Mouse (Mus musculus): ENCODE measurements around the gene Vps53. TPM values are rescaled to one million over a fixed set of nuclear protein-coding genes. Genes with fewer than 3 reads are reported as not detected.

Vps53 gene
- polyA plus RNA-seq, 1 experiment from 2014 or later, result 32.2 TPM

DNA sequence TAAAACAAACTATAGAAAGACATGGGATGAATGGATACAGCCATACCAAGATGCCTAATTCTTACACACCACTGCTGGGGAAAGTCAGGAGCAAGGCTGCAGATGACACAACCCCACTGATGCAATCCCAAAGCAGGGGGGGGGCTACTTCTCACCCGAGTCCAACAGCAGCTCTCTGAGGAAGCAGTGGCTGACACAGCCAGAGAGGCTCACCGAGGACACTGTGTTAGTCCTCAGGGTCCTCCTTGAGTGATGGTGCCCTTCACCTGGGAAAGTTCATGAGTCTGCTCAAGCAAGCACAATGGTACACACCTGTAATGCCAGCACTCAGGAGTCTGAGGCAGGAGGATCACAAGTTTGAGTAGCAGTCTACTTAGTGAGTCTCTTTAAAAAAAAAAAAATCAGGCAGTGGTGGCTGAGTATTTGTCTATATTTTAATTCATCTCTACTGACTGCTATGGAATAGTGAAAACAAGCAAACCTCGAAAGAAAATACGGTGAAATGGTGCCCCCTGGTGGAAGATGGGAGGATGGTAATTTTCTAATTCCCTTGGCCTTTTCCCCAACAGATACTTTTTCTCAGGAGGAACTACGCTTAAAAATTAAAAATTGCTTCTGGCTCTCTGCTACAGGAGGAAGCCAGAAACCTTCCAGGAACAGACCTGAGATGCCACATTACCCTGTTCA is 12.2 kb downstream of the Vps53 start:
- no peaks in the 10 kb centered on the region for H3K4me1 ChIP-seq (replicated peaks)
- H3K27me3 ChIP-seq (replicated peaks), result no peaks in the 10 kb centered on the region
- H3K9ac ChIP-seq, result no peak overlapping the region
- peaks cover 26% of the 10 kb centered on the region for H3K36me3 ChIP-seq
- no peaks in the 10 kb centered on the region for H3K9me3 ChIP-seq (replicated peaks)
- H3K4me2 ChIP-seq, result no peak overlapping the region
- 29% methylated on average over 5 of the region's 5 CpGs for WGBS
- no peak for ATAC-seq (ENCODE audit: insufficient number of reproducible peaks, low FRiP score)
- no peak overlapping the region for H3K27ac ChIP-seq (ENCODE audit: poor library complexity, severe bottlenecking)
- no peak overlapping the region for H3K4me3 ChIP-seq

DNA sequence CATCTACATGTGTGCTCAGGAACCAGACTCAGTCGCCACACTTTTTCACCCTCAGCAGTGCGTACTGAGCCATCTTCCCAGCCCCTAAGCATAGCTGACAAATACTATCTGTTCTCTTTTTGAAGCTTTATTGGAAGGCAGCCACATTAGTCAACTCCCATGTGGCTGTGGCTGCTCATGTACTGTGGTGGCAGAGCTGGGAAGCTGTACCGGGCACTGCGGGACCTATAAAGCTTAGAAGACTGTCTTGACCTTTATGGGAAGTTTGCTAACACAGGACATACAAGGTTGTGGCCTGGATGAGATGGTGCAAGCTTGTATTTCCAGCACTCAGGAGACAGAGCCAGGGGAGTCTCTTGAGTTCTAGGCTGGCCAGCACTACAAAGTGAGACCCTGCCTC is 12.8 kb downstream of the Vps53 start:
- 94% methylated on average over 4 of the region's 4 CpGs for WGBS
- no peak overlapping the region for H3K9ac ChIP-seq
- H3K4me1 ChIP-seq (replicated peaks), result no peaks in the 10 kb centered on the region
- H3K4me2 ChIP-seq, result no peak overlapping the region
- ATAC-seq (ENCODE audit: insufficient number of reproducible peaks, low FRiP score), result no peak
- H3K36me3 ChIP-seq, result peaks cover 26% of the 10 kb centered on the region
- no peak overlapping the region for H3K4me3 ChIP-seq
- no peaks in the 10 kb centered on the region for H3K9me3 ChIP-seq (replicated peaks)
- no peak overlapping the region for H3K27ac ChIP-seq (ENCODE audit: poor library complexity, severe bottlenecking)
- H3K27me3 ChIP-seq (replicated peaks), result no peaks in the 10 kb centered on the region

DNA sequence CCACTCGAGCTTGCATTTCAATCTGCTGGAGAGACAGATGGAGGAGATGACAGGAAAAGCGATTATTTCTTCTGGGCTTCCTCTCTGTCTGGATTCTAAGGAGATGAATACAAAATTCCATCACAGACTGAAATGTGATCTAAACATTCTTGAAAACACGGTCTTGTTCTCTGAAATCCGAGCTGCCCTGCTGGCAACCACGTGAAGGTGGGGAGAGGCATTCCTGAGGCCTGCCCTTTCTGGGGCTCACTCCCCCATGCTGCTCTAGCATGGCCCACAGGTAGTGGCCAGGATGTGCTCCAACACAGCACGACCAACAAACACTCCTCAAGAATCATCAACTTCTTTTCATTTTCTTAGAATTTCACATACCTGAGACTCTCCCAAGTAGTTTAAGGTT is 19.2 kb downstream of the Vps53 start:
- no peak overlapping the region for H3K4me3 ChIP-seq
- 38% methylated on average over 6 of the region's 6 CpGs for WGBS
- H3K9ac ChIP-seq, result no peak overlapping the region
- peaks cover 54% of the 10 kb centered on the region for H3K36me3 ChIP-seq
- H3K4me1 ChIP-seq (replicated peaks), result peaks cover 4% of the 10 kb centered on the region; the same call in 1 of the 2 replicates
- H3K27me3 ChIP-seq (replicated peaks), result no peaks in the 10 kb centered on the region
- no peak for ATAC-seq (ENCODE audit: insufficient number of reproducible peaks, low FRiP score)
- H3K9me3 ChIP-seq (replicated peaks), result no peaks in the 10 kb centered on the region
- no peak overlapping the region for H3K4me2 ChIP-seq
- no peak overlapping the region for H3K27ac ChIP-seq (ENCODE audit: poor library complexity, severe bottlenecking)

DNA sequence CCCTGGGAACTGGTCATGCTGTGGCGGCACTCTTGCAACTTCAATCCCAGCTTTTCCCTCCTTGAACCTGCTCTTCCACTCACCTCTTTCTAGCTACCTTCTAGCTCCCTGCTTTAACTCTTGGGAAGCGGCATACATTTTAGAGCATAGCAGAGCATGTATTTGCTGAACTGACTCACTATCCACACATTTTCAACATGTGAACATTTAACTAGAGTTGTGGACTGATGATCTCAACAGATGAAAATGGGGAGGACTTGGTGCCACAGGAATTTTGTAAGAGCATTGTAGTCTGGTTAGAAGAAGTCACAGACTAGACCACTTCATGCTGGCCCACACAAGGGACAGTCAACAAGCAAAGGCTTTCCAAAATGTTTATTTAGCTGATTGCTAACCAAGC is 21.1 kb downstream of the Vps53 start:
- H3K27ac ChIP-seq (ENCODE audit: poor library complexity, severe bottlenecking), result no peak overlapping the region
- H3K4me1 ChIP-seq (replicated peaks), result peaks cover 4% of the 10 kb centered on the region; the same call in 1 of the 2 replicates
- no peak for ATAC-seq (ENCODE audit: insufficient number of reproducible peaks, low FRiP score)
- 80% methylated on average over 2 of the region's 2 CpGs for WGBS
- H3K4me2 ChIP-seq, result no peak overlapping the region
- no peaks in the 10 kb centered on the region for H3K9me3 ChIP-seq (replicated peaks)
- no peaks in the 10 kb centered on the region for H3K27me3 ChIP-seq (replicated peaks)
- peaks cover 57% of the 10 kb centered on the region for H3K36me3 ChIP-seq
- H3K9ac ChIP-seq, result no peak overlapping the region
- H3K4me3 ChIP-seq, result no peak overlapping the region

DNA sequence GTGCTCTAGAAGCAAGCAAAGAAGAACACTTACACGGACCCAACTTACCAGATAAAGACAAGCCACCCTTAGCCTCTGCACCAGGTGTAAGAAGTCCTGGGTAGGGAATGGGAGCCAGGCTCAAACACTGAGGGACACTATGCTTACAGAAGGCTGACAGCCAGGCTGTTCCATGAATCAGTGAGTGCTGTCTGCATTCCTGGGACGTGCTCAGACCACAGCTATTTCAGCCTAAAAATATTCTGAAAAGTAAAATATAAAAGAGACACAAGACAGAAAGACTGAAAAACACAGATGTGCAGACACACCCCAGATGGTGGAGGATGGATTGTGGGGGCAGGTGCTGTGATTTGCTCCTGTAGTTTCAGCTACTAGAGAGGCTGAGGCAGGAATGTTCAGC is 24.6 kb downstream of the Vps53 start:
- H3K4me1 ChIP-seq (replicated peaks), result peaks cover under 1% of the 10 kb centered on the region; the same call in 1 of the 2 replicates
- no peak overlapping the region for H3K9ac ChIP-seq
- WGBS, result 85% methylated on average over 2 of the region's 2 CpGs
- no peak overlapping the region for H3K27ac ChIP-seq (ENCODE audit: poor library complexity, severe bottlenecking)
- H3K27me3 ChIP-seq (replicated peaks), result no peaks in the 10 kb centered on the region
- no peaks in the 10 kb centered on the region for H3K9me3 ChIP-seq (replicated peaks)
- no peak for ATAC-seq (ENCODE audit: insufficient number of reproducible peaks, low FRiP score)
- peaks cover 36% of the 10 kb centered on the region for H3K36me3 ChIP-seq
- H3K4me3 ChIP-seq, result no peak overlapping the region
- no peak overlapping the region for H3K4me2 ChIP-seq

DNA sequence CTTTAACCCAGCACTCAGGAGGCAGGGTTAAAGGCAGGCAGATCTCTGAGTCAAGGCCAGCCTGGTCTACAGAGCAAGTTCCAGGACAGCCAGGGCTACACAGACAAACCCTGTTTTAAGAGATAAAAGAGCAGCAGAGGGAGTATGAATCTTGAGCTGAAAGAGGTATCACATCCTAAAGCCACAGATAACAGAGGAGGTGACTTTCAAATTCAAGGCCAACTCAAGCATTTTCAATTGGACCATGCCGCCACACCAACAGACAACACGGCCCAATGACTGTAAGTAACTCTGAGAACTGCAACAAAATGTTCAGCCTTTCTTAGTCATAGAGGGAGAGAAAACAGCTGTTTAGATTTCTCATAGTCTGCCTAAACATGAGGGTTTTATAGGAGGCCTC is 25.2 kb downstream of the Vps53 start:
- no peak overlapping the region for H3K4me3 ChIP-seq
- no peak overlapping the region for H3K27ac ChIP-seq (ENCODE audit: poor library complexity, severe bottlenecking)
- peaks cover 32% of the 10 kb centered on the region for H3K36me3 ChIP-seq
- no peak overlapping the region for H3K9ac ChIP-seq
- 90% methylated on average over 2 of the region's 2 CpGs for WGBS
- H3K4me1 ChIP-seq (replicated peaks), result 0 out of 2 replicates have a peak, but pooled peaks cover 3% of the 10 kb centered on the region
- no peak for ATAC-seq (ENCODE audit: insufficient number of reproducible peaks, low FRiP score)
- no peaks in the 10 kb centered on the region for H3K9me3 ChIP-seq (replicated peaks)
- no peaks in the 10 kb centered on the region for H3K27me3 ChIP-seq (replicated peaks)
- no peak overlapping the region for H3K4me2 ChIP-seq

DNA sequence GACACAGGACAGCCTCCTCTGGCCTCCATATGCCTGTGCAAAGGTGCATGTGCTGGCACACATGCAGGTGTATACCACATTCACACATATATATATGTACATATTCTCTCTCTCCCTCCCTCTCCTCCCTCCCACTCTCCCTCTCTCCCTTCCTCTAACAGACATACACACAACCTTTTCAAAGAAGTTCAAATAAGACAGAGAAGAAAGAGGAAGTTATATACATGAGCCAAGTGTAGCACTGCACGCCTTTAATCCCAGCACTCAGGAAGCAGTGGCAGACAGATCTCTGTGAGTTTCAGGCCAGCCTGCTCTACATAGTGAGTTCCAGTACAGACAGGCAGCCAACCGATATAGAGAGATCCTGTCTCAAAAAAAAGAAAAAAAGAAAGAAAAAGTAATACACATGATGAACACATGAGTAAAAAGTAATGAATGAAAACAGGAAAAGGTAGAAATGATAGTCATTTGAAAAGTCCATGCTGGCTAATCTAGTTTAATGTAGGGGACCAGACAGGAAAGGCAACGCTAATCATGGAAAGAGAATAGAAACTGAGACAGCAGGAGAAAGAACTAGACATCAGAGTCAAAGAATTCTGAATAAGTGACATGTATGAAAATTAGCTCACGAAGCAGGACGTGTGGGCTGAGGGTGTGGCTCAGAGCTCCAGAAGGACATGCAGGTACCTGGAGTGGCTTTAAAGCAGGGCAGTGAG is 26.1 kb downstream of the Vps53 start:
- no peaks in the 10 kb centered on the region for H3K9me3 ChIP-seq (replicated peaks)
- no peak overlapping the region for H3K27ac ChIP-seq (ENCODE audit: poor library complexity, severe bottlenecking)
- peaks cover 11% of the 10 kb centered on the region for H3K4me1 ChIP-seq (replicated peaks)
- no peak overlapping the region for H3K9ac ChIP-seq
- no peak for ATAC-seq (ENCODE audit: insufficient number of reproducible peaks, low FRiP score)
- WGBS, result 88% methylated on average over 5 of the region's 5 CpGs
- no peaks in the 10 kb centered on the region for H3K27me3 ChIP-seq (replicated peaks)
- no peak overlapping the region for H3K4me2 ChIP-seq
- no peak overlapping the region for H3K4me3 ChIP-seq
- peaks cover 26% of the 10 kb centered on the region for H3K36me3 ChIP-seq

DNA sequence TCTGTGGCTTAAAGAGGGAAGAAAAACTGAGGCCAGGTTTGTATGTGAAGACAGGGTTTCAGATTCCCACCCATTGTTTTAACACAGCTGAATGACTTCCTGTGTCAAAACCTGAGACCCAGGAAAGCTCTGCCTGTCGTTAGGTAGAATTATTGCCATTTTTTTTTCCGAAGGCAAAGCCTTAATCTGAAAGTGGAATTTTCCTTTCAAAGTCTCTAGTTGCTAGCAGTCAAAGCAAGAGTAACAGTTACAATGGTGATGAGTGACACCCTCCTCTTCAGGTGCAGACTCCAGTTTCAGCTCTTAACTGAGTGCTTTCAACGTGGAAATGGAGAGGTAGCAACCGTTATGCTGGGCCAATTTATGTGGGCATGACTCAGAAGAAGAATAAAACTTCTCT is 28.5 kb downstream of the Vps53 start:
- Histone ChIP-seq H3K36me3 (peaks cover 19% of the 10 kb centered on the region), H3K4me3 (no peak overlapping the region), H3K9ac (no peak overlapping the region), H3K27ac (ENCODE audit: poor library complexity, severe bottlenecking) (no peak overlapping the region), H3K4me1 (replicated peaks) (peaks cover 30% of the 10 kb centered on the region), H3K9me3 (replicated peaks) (no peaks in the 10 kb centered on the region), H3K4me2 (no peak overlapping the region), H3K27me3 (replicated peaks) (no peaks in the 10 kb centered on the region)
- no peak for ATAC-seq (ENCODE audit: insufficient number of reproducible peaks, low FRiP score)
- 47% methylated on average over 4 of the region's 4 CpGs for WGBS

DNA sequence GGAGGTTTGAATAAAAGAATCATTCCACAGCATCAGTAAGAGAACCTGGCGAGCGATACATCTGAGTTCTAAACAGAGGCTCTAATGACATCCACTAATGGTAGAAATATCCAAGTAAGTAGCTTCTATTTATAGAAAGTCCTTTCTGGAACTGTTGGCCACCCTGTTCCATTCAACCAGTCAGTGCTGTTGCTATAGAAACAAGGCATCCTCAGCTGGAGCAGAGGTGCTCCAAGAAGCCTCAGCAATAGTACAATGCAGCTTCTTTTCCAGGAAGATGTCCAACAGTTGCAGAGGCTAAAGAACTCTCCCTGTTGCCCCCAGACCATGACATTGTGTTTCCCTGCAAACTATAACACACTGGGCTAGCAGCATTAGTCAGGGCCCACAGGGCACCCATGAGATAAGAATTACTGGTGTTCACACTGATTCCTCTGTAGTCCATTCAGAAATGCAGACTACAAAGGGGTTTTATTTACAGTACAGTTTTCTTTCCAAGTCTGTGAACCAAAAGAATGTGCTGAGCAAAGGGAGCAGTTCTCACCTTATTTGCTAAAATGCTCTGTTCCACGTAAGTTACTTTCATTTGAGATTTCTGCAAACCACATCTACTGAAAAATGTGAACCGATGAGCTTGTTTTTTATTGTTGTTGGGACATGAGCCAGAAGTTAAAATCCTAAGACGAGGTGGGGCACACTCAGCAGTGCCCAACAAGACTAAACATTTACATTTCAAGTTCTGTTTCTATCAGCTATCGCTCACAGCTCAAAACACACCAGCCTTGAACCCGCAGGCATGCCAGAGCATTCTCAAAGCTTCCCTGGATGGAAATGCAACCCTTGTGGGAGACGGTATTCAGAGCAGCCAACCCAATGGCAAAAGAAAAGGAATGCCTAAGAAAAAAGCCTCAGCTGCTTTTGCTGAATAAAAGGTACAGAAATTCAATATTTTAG is 31.1 kb downstream of the Vps53 start:
- Histone ChIP-seq H3K9me3 (replicated peaks) (no peaks in the 10 kb centered on the region), H3K4me3 (no peak overlapping the region), H3K9ac (no peak overlapping the region), H3K27me3 (replicated peaks) (no peaks in the 10 kb centered on the region), H3K27ac (ENCODE audit: poor library complexity, severe bottlenecking) (peak overlapping the region; percentile 13), H3K4me1 (replicated peaks) (peaks cover 33% of the 10 kb centered on the region), H3K36me3 (peaks cover 5% of the 10 kb centered on the region), H3K4me2 (no peak overlapping the region)
- no peak for ATAC-seq (ENCODE audit: insufficient number of reproducible peaks, low FRiP score)
- WGBS, result 58% methylated on average over 8 of the region's 8 CpGs

DNA sequence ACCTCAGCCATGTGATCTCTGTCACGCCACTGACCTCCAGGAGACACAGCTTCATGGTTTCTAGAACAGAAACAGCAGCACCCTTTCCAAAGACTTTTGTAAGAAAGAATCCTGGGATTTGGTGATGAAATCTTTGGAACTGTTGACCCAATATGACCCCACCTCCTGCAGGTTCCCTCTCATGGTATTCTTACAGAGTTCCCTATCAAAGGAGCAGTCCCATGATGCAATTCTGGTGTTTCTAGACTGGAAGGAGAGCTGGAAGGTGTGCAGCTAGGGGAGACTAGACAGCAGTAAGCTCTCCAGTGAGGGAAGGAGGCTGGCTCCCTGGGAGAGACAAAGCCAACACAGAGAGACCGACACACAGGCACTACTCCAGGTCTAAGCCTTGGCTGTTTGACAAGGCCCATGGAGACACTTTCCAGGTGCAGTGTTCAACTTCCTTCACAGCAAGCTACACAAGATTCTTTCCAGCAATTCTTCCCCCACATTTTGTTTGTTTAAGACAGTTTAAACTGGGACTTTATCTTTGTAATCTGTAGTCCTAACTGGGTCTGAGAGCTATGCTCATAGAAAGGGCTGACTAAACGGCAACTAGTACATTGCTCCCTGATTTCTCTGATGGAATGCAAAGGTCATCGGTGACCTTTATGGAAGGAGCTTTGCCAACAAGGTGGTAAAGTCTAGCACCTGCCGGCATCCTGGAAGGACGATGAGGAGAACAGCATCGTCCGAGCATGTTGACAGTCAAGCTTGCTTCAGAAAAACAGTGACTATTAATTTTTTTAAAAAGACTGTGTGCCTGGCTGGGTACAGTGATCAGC is 33.0 kb downstream of the Vps53 start:
- Histone ChIP-seq H3K4me1 (replicated peaks) (peaks cover 33% of the 10 kb centered on the region), H3K27ac (ENCODE audit: poor library complexity, severe bottlenecking) (no peak overlapping the region), H3K9me3 (replicated peaks) (no peaks in the 10 kb centered on the region), H3K4me3 (no peak overlapping the region), H3K36me3 (peaks cover 3% of the 10 kb centered on the region; the same call in 1 of the 2 replicates), H3K9ac (no peak overlapping the region; the same call in 1 of the 2 replicates), H3K27me3 (replicated peaks) (no peaks in the 10 kb centered on the region), H3K4me2 (no peak overlapping the region)
- ATAC-seq (ENCODE audit: insufficient number of reproducible peaks, low FRiP score), result no peak
- WGBS, result 77% methylated on average over 8 of the region's 8 CpGs
